Mouse (Mus musculus): ENCODE measurements around the gene Tppp3.

DNA sequence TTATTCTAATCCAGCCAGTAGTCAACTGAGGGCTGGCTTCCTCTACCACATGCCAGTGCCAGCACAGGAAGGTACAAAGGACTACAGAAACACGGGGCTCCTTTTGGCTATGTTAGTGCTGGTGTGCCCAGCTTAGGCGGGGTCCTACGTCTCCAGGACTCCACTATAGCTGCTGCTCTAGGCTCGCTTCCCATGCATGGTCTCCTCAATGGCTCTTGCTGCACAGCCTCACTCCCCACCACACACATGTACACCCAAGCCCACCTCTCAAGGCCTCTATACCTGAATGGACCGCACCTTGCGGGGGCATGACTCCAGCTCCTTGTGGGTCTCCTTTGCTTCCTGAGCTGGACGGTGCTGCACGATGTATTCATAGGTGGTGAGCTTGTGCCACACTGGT, 4.4 kb upstream of the Tppp3 start:
- no peak for TF ChIP-seq POLR2A (IDR thresholded peaks at IDR 0.05; ENCODE audit: insufficient read depth, low read length)
- no peak for TF ChIP-seq CTCF (IDR thresholded peaks at IDR 0.05; ENCODE audit: low read depth, low read length)
